Mouse (Mus musculus): Measurements from ENCODE around the gene Bola2.

DNA sequence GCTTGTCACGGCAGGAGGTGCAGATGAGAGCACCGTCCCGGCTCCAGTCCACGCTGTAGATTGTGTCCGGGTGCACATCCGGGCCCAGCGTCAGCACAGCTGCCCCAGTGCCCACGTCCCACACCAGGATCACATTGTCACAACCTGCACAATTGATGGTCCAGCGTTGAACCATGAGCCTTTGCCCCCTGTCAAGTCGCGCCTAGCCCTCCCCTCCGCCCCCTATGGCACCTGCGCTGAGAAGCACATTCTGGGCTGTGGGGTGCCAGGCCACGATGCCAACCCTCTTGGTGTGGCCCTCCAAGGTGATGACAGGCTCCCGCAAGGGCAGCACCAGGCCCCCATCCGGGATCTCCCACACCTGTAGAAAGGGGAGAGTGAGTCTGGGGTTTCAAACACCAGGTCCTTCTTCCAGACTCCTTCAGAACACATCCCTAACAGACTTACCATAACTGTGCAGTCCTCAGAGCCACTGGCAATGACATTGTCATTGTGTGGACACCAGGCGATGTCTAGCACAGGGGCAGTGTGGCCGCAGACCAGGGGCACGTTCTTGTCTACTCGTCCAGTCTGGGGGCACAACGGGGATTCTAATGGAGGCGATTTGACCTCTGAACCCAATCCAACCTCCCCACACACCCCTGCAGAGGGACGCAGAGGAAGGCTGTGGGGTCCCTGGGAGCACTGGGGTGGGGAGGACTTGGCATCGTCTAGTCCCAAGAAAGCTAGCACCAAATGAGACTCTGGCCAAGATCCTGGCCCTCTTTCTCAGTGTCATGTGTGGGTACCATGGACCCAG is 6.6 kb downstream of the Bola2 start:
- no peak for TF ChIP-seq POLR2A (IDR thresholded peaks at IDR 0.05; ENCODE audit: borderline replicate concordance, insufficient read depth, low read length)
- TF ChIP-seq CTCF (IDR thresholded peaks at IDR 0.05; ENCODE audit: borderline replicate concordance, insufficient read depth, low read depth, low read length), result no peak

Data from cerebellum, adult 2 months (tissue).